Mouse (Mus musculus) stomach, embryonic 14.5 days (tissue): ENCODE results near the gene Avpr2. TPM values are rescaled to one million over a fixed set of nuclear protein-coding genes. Genes with fewer than 3 reads are reported as not detected.

ENCODE experiments used
- polyA plus RNA-seq: library from polyadenylated mRNA; unstranded; fragments of >200 nt; fragmentation: Nextera tagmentation; extraction: Ambion mirVana; gene quantifications from 2 replicates; pipeline ENCODE4 v1.2.1, GENCODE M21; 2014

The Avpr2 gene
- polyA plus RNA-seq, 1 experiment from 2014 or later: not detected

Other genes starting within 250 kb of the Avpr2 start
- gene Pnck, start 232.0 kb upstream of the Avpr2 start, polyA plus RNA-seq: 27.0 and 27.7 TPM in 2 replicates
- gene Slc6a8, start 219.0 kb upstream of the Avpr2 start, polyA plus RNA-seq: 11.0 and 12.2 TPM in 2 replicates
- gene Bcap31, start 175.9 kb upstream of the Avpr2 start, polyA plus RNA-seq: 254 and 260 TPM in 2 replicates
- 19.2 and 19.6 TPM in 2 replicates for gene Abcd1, start 175.5 kb upstream of the Avpr2 start, polyA plus RNA-seq
- 0.59 and 0.78 TPM in 2 replicates for gene Plxnb3, start 135.0 kb upstream of the Avpr2 start, polyA plus RNA-seq
- gene Srpk3, start 117.7 kb upstream of the Avpr2 start, polyA plus RNA-seq: 2.3 and 2.7 TPM in 2 replicates
- gene Idh3g, start 105.2 kb upstream of the Avpr2 start, polyA plus RNA-seq: 217 and 238 TPM in 2 replicates
- 227 and 236 TPM in 2 replicates for gene Ssr4, start 105.1 kb upstream of the Avpr2 start, polyA plus RNA-seq
- gene Pdzd4, start 67.1 kb upstream of the Avpr2 start, polyA plus RNA-seq: 1.6 and 1.9 TPM in 2 replicates
- gene L1cam, start 4.0 kb downstream of the Avpr2 start, polyA plus RNA-seq: 12.1 and 13.5 TPM in 2 replicates
- gene Arhgap4, start 29.8 kb downstream of the Avpr2 start, polyA plus RNA-seq: 3.0 and 3.2 TPM in 2 replicates
- 126 and 137 TPM in 2 replicates for gene Naa10, start 29.8 kb downstream of the Avpr2 start, polyA plus RNA-seq
- gene Renbp, start 38.7 kb downstream of the Avpr2 start, polyA plus RNA-seq: 38.6 and 43.9 TPM in 2 replicates
- 73.9 and 80.1 TPM in 2 replicates for gene Hcfc1, start 74.3 kb downstream of the Avpr2 start, polyA plus RNA-seq
- 52.7 and 58.5 TPM in 2 replicates for gene Irak1, start 131.8 kb downstream of the Avpr2 start, polyA plus RNA-seq
- gene Opn1mw, start 235.4 kb downstream of the Avpr2 start, polyA plus RNA-seq: not detected in 2 replicates
- gene Mecp2, start 243.3 kb downstream of the Avpr2 start, polyA plus RNA-seq: 12.9 and 13.4 TPM in 2 replicates